Mouse (Mus musculus) cerebellum, postnatal 10 days (tissue): ENCODE measurements at regions not wholly inside any gene's neighbourhood (a gene's known extent, or its start where the extent isn't known, plus 50 kb on each side); places are given as distances from the start of the nearest gene placed in this dataset.

Source experiments
- DNase-seq, 2 experiments: peaks; one replicate each; pipeline ENCODE4 v3.0.0; 2021; ENCODE audit warnings: mixed read lengths in 2 of 2

DNA sequence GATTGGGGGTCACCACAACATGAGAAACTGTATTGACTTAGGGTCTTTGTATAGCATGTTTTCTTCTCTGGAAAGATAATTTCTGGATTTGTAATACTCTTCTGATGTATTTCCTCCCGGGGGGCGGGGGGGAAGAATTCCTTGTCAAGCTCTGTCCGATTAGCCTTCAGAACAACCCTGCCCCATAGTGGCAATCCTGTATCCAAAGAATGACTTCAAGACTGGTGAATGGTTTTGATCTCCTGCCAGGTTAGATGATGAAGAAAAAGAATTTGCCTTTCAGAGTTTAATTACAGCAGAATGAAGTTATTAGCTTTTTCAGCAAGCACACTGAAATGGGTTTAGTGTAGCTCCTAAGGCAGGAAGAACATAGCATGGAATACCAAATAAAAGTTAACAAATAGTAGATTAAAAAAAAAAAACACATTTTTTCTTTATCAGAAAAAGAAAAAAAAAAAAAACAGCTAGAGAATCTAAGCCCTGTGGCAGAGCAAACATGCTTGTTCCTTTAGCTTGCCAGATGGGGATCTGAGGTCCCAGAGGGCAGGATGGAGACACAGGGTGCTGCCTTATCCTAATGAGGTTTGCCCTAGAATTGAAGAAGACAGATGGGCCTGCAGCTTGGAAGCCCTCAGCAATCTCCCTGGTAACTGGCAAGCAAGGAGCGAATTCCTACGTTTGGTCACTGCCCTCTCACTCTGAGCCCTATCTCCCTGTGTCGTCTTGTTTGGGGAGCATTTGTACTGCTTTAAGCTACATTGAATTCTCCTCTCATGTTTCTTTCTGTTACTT, 280.9 kb upstream of the Gm9972 start:
- peak; percentile 84 to 91 for DNase-seq

GRCm38 (mm10) chr11:42755415-42755814, 280.1 kb upstream of the Gm9972 start:
- DNase-seq = peak; percentile 92 to 93

GRCm38 (mm10) chr11:42765213-42765612, 270.3 kb upstream of the Gm9972 start:
- DNase-seq = no peak

DNA sequence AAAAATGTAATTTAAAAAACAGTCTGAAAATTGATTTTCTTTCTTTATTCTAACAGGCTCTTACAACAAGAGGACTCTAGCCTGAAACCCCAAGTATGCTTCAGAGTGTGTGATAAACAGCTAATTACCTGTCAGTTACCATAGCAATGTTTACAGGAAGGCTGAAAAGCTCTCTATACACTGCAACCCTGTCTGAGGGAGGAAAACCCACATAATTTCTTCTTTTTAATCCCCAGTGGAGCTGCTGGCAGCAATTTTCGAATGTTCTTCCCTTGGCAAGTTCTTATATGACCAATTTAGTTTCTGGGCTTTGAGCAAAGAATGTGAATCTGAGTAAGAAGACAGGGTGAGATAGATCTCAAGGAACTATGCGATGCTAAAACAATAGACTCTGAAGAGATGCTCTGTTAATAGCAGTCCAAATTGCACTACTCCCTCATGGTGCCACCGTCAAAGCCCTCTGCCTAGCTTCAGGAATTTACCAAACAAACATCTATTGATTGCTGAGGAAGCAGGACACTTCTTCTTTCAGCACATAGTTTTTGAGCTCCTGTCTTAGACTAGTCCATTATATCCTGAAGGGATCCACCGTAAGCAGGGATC, 260.4 kb upstream of the Gm9972 start:
- DNase-seq = no peak

- DNase-seq = no peak
Observed at GRCm38 (mm10) chr11:42811487-42811886, 224.1 kb upstream of the Gm9972 start.

- DNase-seq = no peak
Observed at GRCm38 (mm10) chr11:42815753-42816152, 219.8 kb upstream of the Gm9972 start.

DNA sequence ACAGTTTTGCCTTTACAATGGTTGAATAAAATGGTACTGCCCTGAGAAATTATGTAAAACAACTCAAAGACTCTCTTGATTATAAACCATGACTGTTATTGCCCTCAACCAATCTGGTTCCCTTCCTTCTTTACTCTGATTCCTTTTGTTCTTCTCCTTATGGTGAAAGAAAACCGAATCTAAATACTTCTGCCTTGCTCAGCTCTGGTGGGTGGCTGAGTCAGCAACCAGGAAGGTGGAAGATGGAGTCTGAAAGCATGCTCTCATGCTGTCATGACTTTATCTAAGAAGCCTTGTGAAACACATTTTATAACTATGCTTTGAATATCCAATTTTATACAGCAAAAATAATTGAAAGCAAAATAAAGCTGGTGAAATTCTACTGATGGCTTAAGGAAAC, 212.7 kb upstream of the Gm9972 start:
- no peak for DNase-seq

- peak; percentile 55 to 72 for DNase-seq
Observed at GRCm38 (mm10) chr11:42845795-42846194, 189.8 kb upstream of the Gm9972 start.

DNA sequence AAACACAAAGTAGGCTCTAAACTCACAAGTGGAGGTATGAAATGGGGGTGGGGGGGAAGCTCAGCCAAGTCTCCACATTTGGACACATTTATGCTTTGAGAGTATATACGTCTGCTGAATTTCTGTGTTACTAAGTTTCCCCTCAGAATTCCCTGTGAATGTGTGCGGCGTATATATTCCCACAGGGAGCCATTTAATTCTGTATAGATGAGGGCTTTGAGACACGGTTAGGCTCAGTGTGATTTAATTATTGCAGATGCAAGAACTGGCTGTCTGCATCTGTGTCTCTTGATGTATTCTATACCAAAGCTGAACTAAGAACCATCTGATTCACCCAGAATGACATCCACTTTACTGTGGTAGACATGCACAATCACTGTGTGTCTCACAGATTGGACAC, 181.1 kb upstream of the Gm9972 start:
- DNase-seq = no peak

- DNase-seq = no peak
Observed at GRCm38 (mm10) chr11:42857687-42858086, 177.9 kb upstream of the Gm9972 start.

DNA sequence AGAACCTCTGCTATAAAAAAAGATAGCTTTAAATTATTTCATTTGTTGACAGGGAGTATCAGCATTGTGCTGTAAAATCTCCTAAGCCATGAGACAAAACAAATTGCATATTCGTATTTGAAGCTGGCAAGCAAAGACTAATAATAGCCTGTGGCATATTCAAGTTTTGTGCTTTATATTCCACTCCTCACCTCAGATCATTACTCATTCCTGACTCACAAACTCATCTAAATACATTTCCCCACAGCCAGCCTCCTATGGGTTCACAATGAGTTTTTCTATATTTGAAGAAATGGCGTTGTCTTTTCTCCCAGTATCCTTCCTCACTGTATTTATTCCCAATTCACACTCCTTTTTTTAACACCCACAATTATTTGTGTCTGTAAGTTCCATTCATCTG, 161.5 kb upstream of the Gm9972 start:
- no peak for DNase-seq

- DNase-seq = no peak
Observed at GRCm38 (mm10) chr11:42900024-42900423, 135.5 kb upstream of the Gm9972 start.

- peak; percentile 77 to 79 for DNase-seq
Observed at GRCm38 (mm10) chr11:42903459-42904012, 132.0 kb upstream of the Gm9972 start.

- DNase-seq = no peak
Observed at GRCm38 (mm10) chr11:42905561-42905960, 130.0 kb upstream of the Gm9972 start.

- DNase-seq = no peak
Observed at GRCm38 (mm10) chr11:42906020-42906419, 129.5 kb upstream of the Gm9972 start.

DNA sequence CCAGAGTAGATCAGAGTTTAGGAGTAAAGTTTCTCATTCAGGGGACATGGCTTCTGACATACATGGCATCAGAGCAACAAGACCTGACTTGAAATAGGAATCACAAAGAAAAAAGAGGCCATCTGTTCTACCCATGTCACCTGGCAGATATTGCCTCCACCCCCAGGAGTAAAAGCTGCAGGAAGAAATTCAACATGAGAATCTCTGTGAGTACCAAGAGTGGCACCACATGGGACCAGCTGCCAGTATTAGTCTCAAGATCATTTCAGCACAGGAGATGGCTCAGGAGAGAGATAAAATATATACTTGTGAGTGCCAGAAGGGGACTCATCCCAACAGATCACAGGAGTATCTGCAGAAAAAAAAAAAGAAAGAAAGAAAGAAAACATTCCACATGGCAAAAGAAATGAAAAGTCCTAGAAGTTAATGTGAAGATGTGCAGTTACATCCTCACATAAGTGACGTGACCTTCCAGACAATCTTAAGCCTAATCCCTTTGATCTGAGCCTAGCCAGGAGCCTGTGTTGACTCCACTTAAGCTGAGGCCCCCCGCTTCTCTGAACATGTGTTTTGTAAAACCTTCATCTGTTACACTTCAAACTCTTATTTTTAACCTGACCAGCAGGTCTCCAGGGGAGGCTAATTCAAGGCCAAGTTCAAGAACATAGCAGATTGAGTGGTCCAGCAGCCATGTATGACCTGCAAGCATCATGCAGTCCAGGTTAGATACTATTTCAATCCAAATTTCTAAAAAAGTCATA, 118.9 kb upstream of the Gm9972 start:
- DNase-seq = peak; percentile 84 to 89

GRCm38 (mm10) chr11:42919221-42919620, 116.3 kb upstream of the Gm9972 start:
- DNase-seq = no peak

DNA sequence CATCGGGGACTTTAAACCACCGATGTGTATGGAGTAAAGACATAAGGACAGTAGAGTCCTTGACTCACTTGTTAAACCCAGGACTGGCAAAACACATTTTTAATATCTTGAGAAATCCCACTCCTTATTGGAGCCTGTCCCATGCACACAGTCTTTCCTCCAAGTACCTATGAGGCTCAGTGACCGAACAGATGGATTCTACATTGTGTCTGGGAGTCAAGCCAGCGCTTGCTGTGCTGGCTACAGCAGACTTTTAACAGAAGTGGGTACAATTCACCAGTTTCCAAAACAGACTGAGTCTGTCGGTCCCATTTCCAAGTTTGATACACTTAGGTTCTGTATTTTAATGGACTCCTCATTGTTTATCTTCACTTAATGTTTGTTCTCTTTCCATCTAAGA, 108.4 kb upstream of the Gm9972 start:
- DNase-seq = peak; percentile 93 to 95

- peak; percentile 24 to 31 for DNase-seq
Observed at GRCm38 (mm10) chr11:42928916-42929315, 106.6 kb upstream of the Gm9972 start.

DNA sequence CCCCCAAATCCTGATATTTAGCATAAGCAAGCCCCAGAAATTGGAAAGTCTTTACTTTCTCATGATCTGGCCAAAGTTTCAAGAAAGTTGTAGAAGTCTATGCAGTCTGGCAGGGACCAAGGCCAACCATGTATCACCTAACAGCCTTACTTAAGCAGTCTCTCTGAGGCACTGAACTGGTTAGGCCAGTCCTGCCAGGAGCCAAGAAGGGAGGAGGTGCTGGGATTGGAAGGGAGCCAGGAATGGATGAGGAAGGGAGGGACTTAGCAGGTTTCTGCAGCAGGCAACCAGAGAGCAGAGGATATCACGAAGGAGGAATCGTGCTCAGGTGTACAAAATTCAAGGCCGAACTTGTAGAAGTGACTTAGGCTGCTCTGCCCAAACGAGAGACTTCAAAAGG, 96.3 kb upstream of the Gm9972 start:
- DNase-seq = peak; percentile 48 to 53

DNA sequence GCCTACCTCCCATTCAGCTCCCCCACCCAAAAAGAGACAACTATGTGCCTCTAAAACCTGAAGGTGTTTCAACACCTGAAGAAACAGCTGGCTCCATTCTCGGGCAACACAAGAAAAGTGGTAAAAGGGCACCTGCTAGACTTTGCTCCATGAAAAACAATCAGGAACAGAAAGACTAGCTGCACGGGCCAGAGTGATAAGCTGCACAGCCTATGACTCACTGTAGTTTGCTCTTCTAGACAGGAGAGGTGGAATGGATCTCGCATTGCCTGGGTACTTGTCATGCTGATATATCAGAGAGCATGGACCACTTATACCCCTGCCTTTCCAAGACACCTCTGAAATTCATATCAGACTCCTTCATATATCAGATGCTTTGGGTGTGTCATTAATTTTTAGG, 94.0 kb upstream of the Gm9972 start:
- no peak for DNase-seq

DNA sequence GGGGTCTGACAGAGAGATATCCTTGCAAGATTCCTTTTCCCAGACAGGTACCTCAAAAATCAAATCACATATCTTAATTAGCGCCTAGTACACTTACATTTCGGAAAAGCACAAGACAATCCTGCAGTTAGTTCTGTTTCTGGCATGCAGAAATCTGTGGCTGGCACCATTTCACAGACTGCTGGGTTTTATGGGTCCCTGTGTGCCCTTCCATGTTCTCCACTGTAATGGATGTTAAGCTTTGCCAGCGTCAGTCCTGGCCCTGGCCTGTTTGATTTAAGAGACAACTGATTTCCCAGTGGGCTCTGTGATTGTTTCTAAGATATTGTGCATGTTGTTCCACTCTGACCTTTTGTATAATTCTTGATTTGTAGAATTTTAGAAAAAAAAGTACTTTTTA, 93.3 kb upstream of the Gm9972 start:
- peak; percentile 68 to 75 for DNase-seq

- DNase-seq = no peak
Observed at GRCm38 (mm10) chr11:42944573-42944972, 91.0 kb upstream of the Gm9972 start.
